Mouse (Mus musculus) layer of hippocampus, adult 9-11 months (tissue): ENCODE results near the gene Arl1.
"Not testable (repeated sequence)": the region's sequence is repeated elsewhere in the genome, so short reads cannot be mapped to it uniquely, and the experiment has no call there.

Source experiments
- DNase-seq: peaks from one replicate; pipeline ENCODE4 v3.0.0; 2022

The Arl1 gene

GRCm38 (mm10) chr10:88765431-88766142, 34.9 kb downstream of the Arl1 start:
- no peak for DNase-seq

GRCm38 (mm10) chr10:88768961-88769360, 38.3 kb downstream of the Arl1 start:
- no peak for DNase-seq

GRCm38 (mm10) chr10:88769676-88770075, 39.0 kb downstream of the Arl1 start:
- no peak for DNase-seq

- DNase-seq, result not testable (repeated sequence)
Measured at GRCm38 (mm10) chr10:88772965-88773364, 42.3 kb downstream of the Arl1 start.

GRCm38 (mm10) chr10:88776206-88776605, 45.5 kb downstream of the Arl1 start:
- no peak for DNase-seq

- no peak for DNase-seq
Measured at GRCm38 (mm10) chr10:88780716-88781115, 50.1 kb downstream of the Arl1 start.

- not testable (repeated sequence) for DNase-seq
Measured at GRCm38 (mm10) chr10:88783135-88783534, 52.5 kb downstream of the Arl1 start.

GRCm38 (mm10) chr10:88783941-88784340, 53.3 kb downstream of the Arl1 start:
- DNase-seq, result no peak

GRCm38 (mm10) chr10:88784513-88784931, 53.9 kb downstream of the Arl1 start:
- DNase-seq, result no peak

- DNase-seq, result no peak
Measured at GRCm38 (mm10) chr10:88793671-88794070, 63.0 kb downstream of the Arl1 start.
